Mouse (Mus musculus): Measurements from ENCODE around the gene Ndufb5. TPM values are rescaled to one million over a fixed set of nuclear protein-coding genes. Genes with fewer than 3 reads are reported as not detected.
"Not testable (repeated sequence)": the region's sequence is repeated elsewhere in the genome, so short reads cannot be mapped to it uniquely, and the experiment has no call there.

Gene Ndufb5
- polyA plus RNA-seq, 1 experiment from 2014 or later, result 322 TPM

GRCm38 (mm10) chr3:32708052-32708367 lies 28.8 kb upstream of the Ndufb5 start:
- WGBS, result under 1% methylated on average over 4 of the region's 4 CpGs
- no peak for ATAC-seq (ENCODE audit: low FRiP score, low TSS enrichment)
- no peaks in the 10 kb centered on the region for H3K4me1 ChIP-seq (replicated peaks; ENCODE audit: control insufficient read depth, insufficient read depth)
- TF ChIP-seq CTCF (IDR thresholded peaks at IDR 0.05; ENCODE audit: low read depth), result no peak
- no peak for TF ChIP-seq EP300 (optimal IDR thresholded peaks at IDR 0.05)
- no peaks in the 10 kb centered on the region for H3K9me3 ChIP-seq (ENCODE audit: control insufficient read depth, low read length)
- no peaks in the 10 kb centered on the region for H3K27me3 ChIP-seq (ENCODE audit: control insufficient read depth, insufficient read depth, low read length)
- H3K4me2 ChIP-seq (replicated peaks; ENCODE audit: low read depth), result peak overlapping the region; percentile 49
- peak overlapping the region; percentile 92 for H3K4me3 ChIP-seq (ENCODE audit: low read depth, low read length)
- no peak overlapping the region for H3K9ac ChIP-seq (ENCODE audit: low read length)
- DNase-seq (ENCODE audit: low spot score), result no peak
- H3K27ac ChIP-seq (replicated peaks), result no peak overlapping the region
- H3K36me3 ChIP-seq (ENCODE audit: control insufficient read depth, insufficient read depth, low read length), result peaks cover 3% of the 10 kb centered on the region; the same call in 1 of the 2 replicates

DNA sequence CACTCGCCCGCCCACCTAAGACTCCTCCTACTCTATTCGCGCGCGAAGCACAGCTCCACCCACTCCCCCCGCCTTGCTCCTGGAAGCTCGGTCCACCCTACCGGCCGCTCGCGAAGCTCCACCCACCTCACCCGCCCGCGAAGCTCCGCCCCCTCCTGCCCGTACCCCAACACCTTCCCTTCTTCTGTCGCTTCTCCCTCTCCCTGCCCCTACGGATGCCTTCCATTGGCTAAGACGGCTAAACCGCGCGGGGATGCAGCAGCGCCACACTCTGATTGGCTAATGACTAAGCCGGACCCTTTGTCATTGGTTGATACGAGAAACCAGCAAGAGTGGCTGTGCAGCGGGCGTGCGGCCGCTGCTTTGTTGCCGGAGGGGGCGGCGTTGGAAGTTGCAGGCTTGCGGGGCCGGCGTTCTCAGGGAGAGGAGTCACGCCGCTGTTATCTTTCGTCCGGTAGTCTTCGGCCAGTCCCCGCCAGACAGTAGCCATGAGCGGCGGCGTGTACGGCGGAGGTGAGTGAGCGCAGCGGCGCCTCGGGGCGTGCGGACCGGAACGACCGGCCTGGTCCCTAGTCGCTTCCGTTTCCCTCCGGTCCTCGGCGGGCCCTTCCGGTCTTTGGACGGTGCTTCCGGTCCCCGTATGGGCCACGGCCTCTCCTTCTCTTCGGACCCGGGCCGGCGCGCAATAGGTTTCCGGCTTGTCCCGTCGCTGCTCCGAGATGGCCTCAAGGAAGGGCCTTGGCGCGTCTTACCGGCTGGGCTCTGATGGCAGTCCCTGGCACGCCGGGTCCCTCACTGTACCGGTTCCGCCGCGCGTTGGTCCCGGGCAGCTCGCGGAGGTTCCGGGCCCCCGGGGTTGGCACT lies 28.2 kb upstream of the Ndufb5 start:
- TF ChIP-seq EP300 (optimal IDR thresholded peaks at IDR 0.05), result no peak
- TF ChIP-seq CTCF (IDR thresholded peaks at IDR 0.05; ENCODE audit: low read depth), result peak; percentile 48
- peak; percentile 100 for ATAC-seq (ENCODE audit: low FRiP score, low TSS enrichment)
- Histone ChIP-seq H3K9ac (ENCODE audit: low read length) (peak overlapping the region; percentile 90), H3K4me2 (replicated peaks; ENCODE audit: low read depth) (peak overlapping the region; percentile 65), H3K27me3 (ENCODE audit: control insufficient read depth, insufficient read depth, low read length) (no peaks in the 10 kb centered on the region), H3K4me3 (ENCODE audit: low read depth, low read length) (peak overlapping the region; percentile 92), H3K36me3 (ENCODE audit: control insufficient read depth, insufficient read depth, low read length) (peaks cover 3% of the 10 kb centered on the region; the same call in 1 of the 2 replicates), H3K4me1 (replicated peaks; ENCODE audit: control insufficient read depth, insufficient read depth) (no peaks in the 10 kb centered on the region), H3K27ac (replicated peaks) (peak overlapping the region; percentile 90), H3K9me3 (ENCODE audit: control insufficient read depth, low read length) (no peaks in the 10 kb centered on the region)
- peak; percentile 100 for DNase-seq (ENCODE audit: low spot score)
- under 1% methylated on average over 90 of the region's 90 CpGs for WGBS

- no peaks in the 10 kb centered on the region for H3K9me3 ChIP-seq (ENCODE audit: control insufficient read depth, low read length)
- peaks cover 3% of the 10 kb centered on the region; the same call in 1 of the 2 replicates for H3K36me3 ChIP-seq (ENCODE audit: control insufficient read depth, insufficient read depth, low read length)
- peak overlapping the region; percentile 92 for H3K4me3 ChIP-seq (ENCODE audit: low read depth, low read length)
- H3K27me3 ChIP-seq (ENCODE audit: control insufficient read depth, insufficient read depth, low read length), result no peaks in the 10 kb centered on the region
- H3K9ac ChIP-seq (ENCODE audit: low read length), result peak overlapping the region; percentile 90
- no peak for TF ChIP-seq EP300 (optimal IDR thresholded peaks at IDR 0.05)
- no peak for TF ChIP-seq CTCF (IDR thresholded peaks at IDR 0.05; ENCODE audit: low read depth)
- peak overlapping the region; percentile 90 for H3K27ac ChIP-seq (replicated peaks)
- ATAC-seq (ENCODE audit: low FRiP score, low TSS enrichment), result no peak
- H3K4me2 ChIP-seq (replicated peaks; ENCODE audit: low read depth), result peak overlapping the region; percentile 65
- WGBS, result 4% methylated on average over 9 of the region's 9 CpGs
- DNase-seq (ENCODE audit: low spot score), result no peak
- no peaks in the 10 kb centered on the region for H3K4me1 ChIP-seq (replicated peaks; ENCODE audit: control insufficient read depth, insufficient read depth)
Observed at GRCm38 (mm10) chr3:32709388-32709787, 27.4 kb upstream of the Ndufb5 start.

DNA sequence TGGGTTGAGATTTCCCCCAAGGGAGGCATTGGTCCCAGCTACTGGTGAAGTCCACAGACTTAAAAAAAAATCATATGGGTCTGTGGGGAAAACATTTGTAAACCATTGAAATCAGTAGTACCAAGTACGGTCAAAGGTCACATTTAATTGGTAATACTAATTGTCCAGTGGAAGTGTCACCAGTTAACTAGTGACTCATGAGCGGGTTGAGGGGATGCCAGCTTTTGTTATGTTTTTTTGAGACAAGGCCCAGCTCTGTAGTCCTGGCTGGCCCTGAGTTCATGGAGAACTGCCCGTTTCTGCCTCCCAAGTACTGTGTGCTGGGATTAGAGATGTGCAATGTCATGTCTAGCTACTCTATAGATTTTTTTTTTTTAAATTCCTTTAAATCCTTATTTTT lies 23.1 kb upstream of the Ndufb5 start:
- H3K27ac ChIP-seq (replicated peaks), result no peak overlapping the region
- peaks cover 17% of the 10 kb centered on the region for H3K36me3 ChIP-seq (ENCODE audit: control insufficient read depth, insufficient read depth, low read length)
- H3K4me1 ChIP-seq (replicated peaks; ENCODE audit: control insufficient read depth, insufficient read depth), result no peaks in the 10 kb centered on the region
- WGBS, result 91% methylated on average over 3 of the region's 3 CpGs
- DNase-seq (ENCODE audit: low spot score) (no peak), ATAC-seq (ENCODE audit: low FRiP score, low TSS enrichment) (no peak)
- TF ChIP-seq CTCF (IDR thresholded peaks at IDR 0.05; ENCODE audit: low read depth) (no peak), EP300 (optimal IDR thresholded peaks at IDR 0.05) (no peak)
- no peak overlapping the region for H3K4me3 ChIP-seq (ENCODE audit: low read depth, low read length)
- H3K27me3 ChIP-seq (ENCODE audit: control insufficient read depth, insufficient read depth, low read length), result no peaks in the 10 kb centered on the region
- H3K9ac ChIP-seq (ENCODE audit: low read length), result no peak overlapping the region
- no peaks in the 10 kb centered on the region for H3K9me3 ChIP-seq (ENCODE audit: control insufficient read depth, low read length)
- no peak overlapping the region for H3K4me2 ChIP-seq (replicated peaks; ENCODE audit: low read depth)

DNA sequence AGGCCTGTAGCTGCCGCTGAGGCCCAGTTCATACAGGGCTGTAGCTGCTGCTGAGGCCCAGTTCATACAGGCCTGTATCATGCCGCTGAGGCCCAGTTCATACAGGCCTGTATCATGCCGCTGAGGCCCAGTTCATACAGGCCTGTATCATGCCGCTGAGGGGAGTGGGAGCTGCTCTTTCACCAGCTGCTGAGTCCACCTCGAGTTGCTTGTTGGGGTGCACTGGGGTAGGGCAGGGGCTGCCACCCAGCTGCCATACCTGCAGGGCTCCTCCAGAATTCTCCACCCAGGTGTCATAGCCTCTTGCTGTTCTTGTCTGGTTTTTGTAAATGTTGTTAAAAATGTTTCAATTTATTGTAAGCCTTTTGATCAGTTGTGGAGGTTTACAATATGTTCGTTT lies 19.4 kb upstream of the Ndufb5 start:
- H3K9me3 ChIP-seq (ENCODE audit: control insufficient read depth, low read length); H3K27me3 ChIP-seq (ENCODE audit: control insufficient read depth, insufficient read depth, low read length); H3K4me3 ChIP-seq (ENCODE audit: low read depth, low read length); H3K27ac ChIP-seq (replicated peaks); H3K4me2 ChIP-seq (replicated peaks; ENCODE audit: low read depth); H3K4me1 ChIP-seq (replicated peaks; ENCODE audit: control insufficient read depth, insufficient read depth); DNase-seq (ENCODE audit: low spot score); H3K9ac ChIP-seq (ENCODE audit: low read length); ATAC-seq (ENCODE audit: low FRiP score, low TSS enrichment): not testable (repeated sequence)
- H3K36me3 ChIP-seq (ENCODE audit: control insufficient read depth, insufficient read depth, low read length), result peaks cover 27% of the 10 kb centered on the region
- 94% methylated on average over 6 of the region's 6 CpGs for WGBS

GRCm38 (mm10) chr3:32718271-32718670 lies 18.5 kb upstream of the Ndufb5 start:
- peaks cover 31% of the 10 kb centered on the region for H3K36me3 ChIP-seq (ENCODE audit: control insufficient read depth, insufficient read depth, low read length)
- TF ChIP-seq CTCF (IDR thresholded peaks at IDR 0.05; ENCODE audit: low read depth) (no peak), EP300 (optimal IDR thresholded peaks at IDR 0.05) (no peak)
- H3K4me3 ChIP-seq (ENCODE audit: low read depth, low read length), result no peak overlapping the region
- H3K4me2 ChIP-seq (replicated peaks; ENCODE audit: low read depth), result no peak overlapping the region
- no peaks in the 10 kb centered on the region for H3K27me3 ChIP-seq (ENCODE audit: control insufficient read depth, insufficient read depth, low read length)
- no peak overlapping the region for H3K9ac ChIP-seq (ENCODE audit: low read length)
- H3K27ac ChIP-seq (replicated peaks), result no peak overlapping the region
- no peak for ATAC-seq (ENCODE audit: low FRiP score, low TSS enrichment)
- no peaks in the 10 kb centered on the region for H3K4me1 ChIP-seq (replicated peaks; ENCODE audit: control insufficient read depth, insufficient read depth)
- 92% methylated on average over 5 of the region's 5 CpGs for WGBS
- no peaks in the 10 kb centered on the region for H3K9me3 ChIP-seq (ENCODE audit: control insufficient read depth, low read length)
- DNase-seq (ENCODE audit: low spot score), result no peak

All from stomach, postnatal 0 days (tissue).